Mouse (Mus musculus) heart, embryonic 15.5 days (tissue): ENCODE measurements around the gene Kctd4. TPM values are rescaled to one million over a fixed set of nuclear protein-coding genes. Genes with fewer than 3 reads are reported as not detected.

Experiments used
- polyA plus RNA-seq: library from polyadenylated mRNA; unstranded; fragments of >200 nt; fragmentation: Nextera tagmentation; extraction: Ambion mirVana; gene quantifications from 2 replicates; pipeline ENCODE4 v1.2.1, GENCODE M21; 2015

Gene Kctd4
- polyA plus RNA-seq, 1 experiment from 2014 or later, result 0.15 TPM

Other genes starting within 250 kb of the Kctd4 start
- 11.8 and 14.3 TPM in 2 replicates for gene Cog3, start 200.5 kb upstream of the Kctd4 start, polyA plus RNA-seq
- gene Slc25a30, start 168.0 kb upstream of the Kctd4 start, polyA plus RNA-seq, result 5.6 and 5.8 TPM in 2 replicates
- 751 and 926 TPM in 2 replicates for gene Tpt1, start 109.9 kb upstream of the Kctd4 start, polyA plus RNA-seq
- 23.3 and 23.7 TPM in 2 replicates for gene Gtf2f2, start 55.9 kb downstream of the Kctd4 start, polyA plus RNA-seq
- gene Gpalpp1, start 155.8 kb downstream of the Kctd4 start, polyA plus RNA-seq, result 7.9 and 9.7 TPM in 2 replicates
- 8.1 and 8.6 TPM in 2 replicates for gene Nufip1, start 155.9 kb downstream of the Kctd4 start, polyA plus RNA-seq